Mouse (Mus musculus) limb, embryonic 12.5 days (tissue): ENCODE measurements at regions not wholly inside any gene's neighbourhood (a gene's known extent, or its start where the extent isn't known, plus 50 kb on each side); places are given as distances from the start of the nearest gene placed in this dataset.
A peak's percentile ranks its signal among the peaks of the same experiment; 100 is the strongest.

ENCODE experiments used
- ATAC-seq: fragments of 200-750 bp; cut with Nextera tagmentation; 2 replicates; pipeline ENCODE4 v1.8.0; 2017; ENCODE audit warnings: low read depth, moderate TSS enrichment; ENCODE audit not compliant: insufficient number of reproducible peaks, insufficient read depth, low FRiP score, low TSS enrichment
- H3K27ac ChIP-seq: fragments of 300-500 bp; sonication (generic); 2 replicates; pipeline ENCODE4 v1.5.1; 2016; ENCODE audit warnings: mild to moderate bottlenecking, moderate library complexity
- H3K27me3 ChIP-seq: fragments of 300-500 bp; sonication (generic); 2 replicates; pipeline ENCODE4 v1.6.1; 2016; ENCODE audit warnings: mild to moderate bottlenecking, moderate library complexity
- H3K36me3 ChIP-seq: fragments of 300-500 bp; sonication (generic); 2 replicates; pipeline ENCODE4 v1.6.1; 2016; ENCODE audit warnings: mild to moderate bottlenecking, moderate library complexity
- H3K4me1 ChIP-seq: fragments of 300-500 bp; sonication (generic); replicated peaks from 2 replicates; pipeline ENCODE4 v1.6.1; 2016
- H3K4me2 ChIP-seq: fragments of 300-500 bp; sonication (generic); 2 replicates; pipeline ENCODE4 v1.6.1; 2016; ENCODE audit warnings: mild to moderate bottlenecking, moderate library complexity
- H3K4me3 ChIP-seq: fragments of 300-500 bp; sonication (generic); replicated peaks from 2 replicates; pipeline ENCODE4 v1.5.1; 2016; ENCODE audit warnings: mild to moderate bottlenecking
- H3K9ac ChIP-seq: fragments of 300-500 bp; sonication (generic); replicated peaks from 2 replicates; pipeline ENCODE4 v1.6.1; 2016; ENCODE audit warnings: mild to moderate bottlenecking, moderate library complexity
- H3K9me3 ChIP-seq: fragments of 300-500 bp; sonication (generic); 2 replicates; pipeline ENCODE4 v1.6.1; 2016; ENCODE audit warnings: mild to moderate bottlenecking, moderate library complexity
- WGBS: fragments of 180-500 bp; shearing (Covaris S2); methylation state at CpG from one replicate; pipeline ENCODE4 v1.1.7; 2016; 5-methylcytosine and 5-hydroxymethylcytosine counted together

- ATAC-seq, result no peak
- no peaks in the 10 kb centered on the region for H3K9me3 ChIP-seq
- no peak overlapping the region for H3K9ac ChIP-seq
- no peaks in the 10 kb centered on the region for H3K36me3 ChIP-seq
- H3K4me1 ChIP-seq, result no peaks in the 10 kb centered on the region; the same call in 1 of the 2 replicates
- 44% methylated on average over 2 of the region's 2 CpGs for WGBS
- H3K27me3 ChIP-seq, result no peaks in the 10 kb centered on the region
- no peak overlapping the region for H3K4me2 ChIP-seq
- H3K27ac ChIP-seq, result no peak overlapping the region
- H3K4me3 ChIP-seq, result no peak overlapping the region
These were observed 348.3 kb upstream of the Igfbp3 start for GRCm38 (mm10) chr11:7562029-7562428.

- ATAC-seq, result no peak
- Histone ChIP-seq H3K27me3 (no peaks in the 10 kb centered on the region), H3K9me3 (no peaks in the 10 kb centered on the region), H3K27ac (no peak overlapping the region), H3K36me3 (no peaks in the 10 kb centered on the region), H3K4me2 (no peak overlapping the region), H3K4me3 (no peak overlapping the region), H3K9ac (no peak overlapping the region), H3K4me1 (no peaks in the 10 kb centered on the region; the same call in 1 of the 2 replicates)
- 71% methylated on average over 1 of the region's 1 CpGs for WGBS
These were observed 347.7 kb upstream of the Igfbp3 start for GRCm38 (mm10) chr11:7561437-7561836.

GRCm38 (mm10) chr11:7555613-7556274, 342.0 kb upstream of the Igfbp3 start:
- Histone ChIP-seq H3K27ac (no peak overlapping the region), H3K4me1 (no peaks in the 10 kb centered on the region)
- WGBS, result 73% methylated on average over 6 of the region's 6 CpGs

DNA sequence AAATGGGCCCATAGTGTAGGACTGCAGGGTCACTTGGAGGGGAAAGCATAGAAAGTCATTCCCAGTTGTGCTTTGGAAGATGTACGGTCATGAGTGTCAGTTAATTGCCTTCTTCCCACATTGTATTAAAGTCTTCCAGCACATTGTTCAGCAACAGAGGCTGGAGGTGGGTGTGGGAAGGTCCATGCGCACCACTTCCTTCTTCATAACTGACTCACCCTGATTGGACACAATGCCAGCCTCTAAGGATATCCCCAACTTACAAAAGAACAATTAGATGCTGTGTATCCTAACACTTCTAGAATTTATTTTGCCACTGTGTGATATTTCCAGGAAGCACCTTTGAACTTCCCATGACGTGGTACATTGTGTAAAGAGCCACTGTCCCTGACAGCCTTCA, 338.4 kb upstream of the Igfbp3 start:
- Histone ChIP-seq H3K4me3 (no peak overlapping the region), H3K9me3 (no peaks in the 10 kb centered on the region), H3K27ac (no peak overlapping the region), H3K4me1 (no peaks in the 10 kb centered on the region), H3K4me2 (no peak overlapping the region), H3K27me3 (no peaks in the 10 kb centered on the region), H3K9ac (no peak overlapping the region), H3K36me3 (no peaks in the 10 kb centered on the region)
- ATAC-seq, result no peak
- WGBS, result 88% methylated on average over 3 of the region's 3 CpGs

More at GRCm38 (mm10) chr11:7555613-7556274, 342.0 kb upstream of the Igfbp3 start:
- Histone ChIP-seq H3K4me2 (no peak overlapping the region), H3K27me3 (no peaks in the 10 kb centered on the region), H3K9ac (no peak overlapping the region), H3K36me3 (no peaks in the 10 kb centered on the region), H3K4me3 (no peak overlapping the region), H3K9me3 (no peaks in the 10 kb centered on the region)
- no peak for ATAC-seq

GRCm38 (mm10) chr11:7547796-7548195, 334.1 kb upstream of the Igfbp3 start:
- H3K4me1 ChIP-seq, result no peaks in the 10 kb centered on the region
- no peaks in the 10 kb centered on the region for H3K9me3 ChIP-seq
- H3K4me2 ChIP-seq, result no peak overlapping the region
- WGBS, result 86% methylated on average over 2 of the region's 2 CpGs
- H3K9ac ChIP-seq, result no peak overlapping the region
- no peak overlapping the region for H3K4me3 ChIP-seq
- no peak for ATAC-seq
- no peaks in the 10 kb centered on the region for H3K36me3 ChIP-seq
- no peak overlapping the region for H3K27ac ChIP-seq
- H3K27me3 ChIP-seq, result no peaks in the 10 kb centered on the region

DNA sequence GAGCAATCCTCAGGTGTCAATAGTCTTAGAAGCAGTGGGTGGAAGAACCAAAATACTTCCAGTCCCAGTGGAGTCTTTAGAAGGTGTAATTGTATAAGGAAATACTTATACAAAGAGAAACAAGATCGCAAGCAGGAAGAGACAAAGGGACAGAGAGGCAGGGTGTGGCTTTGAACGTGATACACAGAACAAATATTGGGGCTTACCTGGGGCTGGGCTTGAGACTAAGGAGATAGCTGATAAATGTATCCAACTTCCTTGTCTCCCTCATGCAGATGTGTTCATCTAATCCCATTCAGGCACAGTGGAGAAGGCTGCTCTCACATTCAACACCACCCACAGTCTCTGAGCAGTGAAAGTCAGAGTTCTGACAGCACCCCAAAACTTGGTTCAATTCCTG, 331.9 kb upstream of the Igfbp3 start:
- 82% methylated on average over 2 of the region's 2 CpGs for WGBS
- no peak overlapping the region for H3K4me3 ChIP-seq
- H3K27ac ChIP-seq, result no peak overlapping the region
- no peak for ATAC-seq
- no peaks in the 10 kb centered on the region for H3K27me3 ChIP-seq
- no peaks in the 10 kb centered on the region for H3K4me1 ChIP-seq
- no peak overlapping the region for H3K9ac ChIP-seq
- no peaks in the 10 kb centered on the region for H3K36me3 ChIP-seq
- no peaks in the 10 kb centered on the region for H3K9me3 ChIP-seq
- no peak overlapping the region for H3K4me2 ChIP-seq

GRCm38 (mm10) chr11:7534590-7534989, 320.9 kb upstream of the Igfbp3 start:
- H3K4me1 ChIP-seq, result no peaks in the 10 kb centered on the region; the same call in 1 of the 2 replicates
- no peaks in the 10 kb centered on the region for H3K27me3 ChIP-seq
- H3K27ac ChIP-seq, result no peak overlapping the region
- H3K4me2 ChIP-seq, result no peak overlapping the region
- no peak overlapping the region for H3K9ac ChIP-seq
- WGBS, result 35% methylated on average over 2 of the region's 2 CpGs
- H3K9me3 ChIP-seq, result peaks cover 11% of the 10 kb centered on the region; the same call in 1 of the 2 replicates
- ATAC-seq, result no peak
- no peaks in the 10 kb centered on the region for H3K36me3 ChIP-seq
- H3K4me3 ChIP-seq, result no peak overlapping the region

DNA sequence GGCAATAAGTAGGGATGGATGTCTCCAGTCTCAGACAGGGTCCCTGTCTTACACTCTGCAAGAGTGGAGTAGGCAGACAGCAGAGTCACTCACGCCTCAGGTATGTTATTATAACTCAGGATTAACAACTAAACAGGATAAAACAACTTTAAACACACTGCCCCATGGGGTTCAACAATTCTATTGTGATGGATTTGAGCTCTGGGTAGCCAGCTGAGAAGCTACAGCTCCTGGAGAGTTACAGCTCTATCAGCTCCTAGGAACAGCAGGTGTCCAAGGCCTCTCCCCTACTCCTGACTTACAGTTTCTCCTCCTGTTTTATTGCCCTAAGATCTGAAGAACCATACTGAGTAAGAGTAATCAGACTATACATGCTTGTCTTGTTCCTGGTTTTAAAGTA, 319.6 kb upstream of the Igfbp3 start:
- H3K27ac ChIP-seq, result no peak overlapping the region
- no peaks in the 10 kb centered on the region for H3K27me3 ChIP-seq
- H3K9ac ChIP-seq, result no peak overlapping the region
- H3K4me1 ChIP-seq, result no peaks in the 10 kb centered on the region; the same call in 1 of the 2 replicates
- no peak overlapping the region for H3K4me3 ChIP-seq
- no peaks in the 10 kb centered on the region for H3K36me3 ChIP-seq
- peaks cover 11% of the 10 kb centered on the region; the same call in 1 of the 2 replicates for H3K9me3 ChIP-seq
- no peak for ATAC-seq
- 47% methylated on average over 1 of the region's 1 CpGs for WGBS
- H3K4me2 ChIP-seq, result no peak overlapping the region

DNA sequence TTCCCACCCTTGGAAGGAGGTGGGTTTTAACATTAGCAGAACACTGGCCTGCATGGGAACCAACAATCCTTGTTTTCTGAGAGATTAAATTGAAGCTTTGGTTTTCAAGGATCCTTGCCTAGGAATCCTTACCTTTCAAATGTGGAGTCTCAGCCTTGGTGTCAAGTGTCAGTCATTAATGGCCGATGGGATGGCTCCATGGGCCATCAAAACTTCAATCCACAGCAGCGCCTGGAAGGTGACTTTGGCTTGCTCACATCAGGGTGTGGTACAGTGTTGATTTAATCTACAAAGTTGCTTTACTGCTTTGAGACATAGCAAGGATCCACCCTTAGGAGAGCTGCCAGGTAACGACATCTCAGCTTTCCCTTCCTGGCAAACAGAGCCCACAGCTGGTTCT, 318.1 kb upstream of the Igfbp3 start:
- 67% methylated on average over 3 of the region's 3 CpGs for WGBS
- Histone ChIP-seq H3K9me3 (peaks cover 8% of the 10 kb centered on the region; the same call in 1 of the 2 replicates), H3K4me3 (no peak overlapping the region), H3K27ac (no peak overlapping the region), H3K36me3 (no peaks in the 10 kb centered on the region), H3K4me1 (no peaks in the 10 kb centered on the region; the same call in 1 of the 2 replicates), H3K9ac (no peak overlapping the region), H3K4me2 (no peak overlapping the region), H3K27me3 (no peaks in the 10 kb centered on the region)
- ATAC-seq, result no peak

GRCm38 (mm10) chr11:7530482-7531148, 316.9 kb upstream of the Igfbp3 start:
- Histone ChIP-seq H3K27me3 (no peaks in the 10 kb centered on the region), H3K4me3 (no peak overlapping the region), H3K9ac (no peak overlapping the region), H3K4me1 (no peaks in the 10 kb centered on the region; the same call in 1 of the 2 replicates), H3K4me2 (no peak overlapping the region), H3K27ac (no peak overlapping the region), H3K9me3 (no peaks in the 10 kb centered on the region), H3K36me3 (no peaks in the 10 kb centered on the region)
- ATAC-seq, result peak; percentile 47; the same call in 1 of the 2 replicates
- 73% methylated on average over 6 of the region's 6 CpGs for WGBS

DNA sequence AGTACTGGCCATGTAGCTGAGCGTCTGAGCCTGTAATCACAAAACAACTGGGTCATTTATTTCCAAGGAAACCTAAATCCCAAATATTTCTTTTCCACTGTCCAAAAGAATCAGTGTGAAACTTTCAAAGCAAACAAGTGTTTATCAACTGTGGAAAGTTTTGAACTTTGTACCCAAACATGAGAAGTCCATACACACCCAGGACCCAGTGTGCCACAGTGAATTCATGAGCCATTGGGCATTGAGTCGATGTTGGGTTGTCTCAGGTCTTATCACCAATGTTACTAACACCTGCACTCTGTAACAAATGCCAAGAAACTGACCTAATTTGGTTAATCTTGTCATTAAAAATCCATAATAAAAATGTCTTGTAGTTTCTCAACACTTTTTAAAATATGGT, 305.8 kb upstream of the Igfbp3 start:
- Histone ChIP-seq H3K4me2 (no peak overlapping the region), H3K9me3 (no peaks in the 10 kb centered on the region), H3K27me3 (no peaks in the 10 kb centered on the region), H3K4me1 (no peaks in the 10 kb centered on the region), H3K27ac (no peak overlapping the region), H3K36me3 (no peaks in the 10 kb centered on the region), H3K4me3 (no peak overlapping the region), H3K9ac (no peak overlapping the region)
- 55% methylated on average over 2 of the region's 2 CpGs for WGBS
- ATAC-seq, result no peak
